Mouse (Mus musculus) skeletal muscle tissue, adult 2 months (tissue): ENCODE results near the gene Nfatc2.
A peak's percentile ranks its signal among the peaks of the same experiment; 100 is the strongest.

Experiments
- DNase-seq: peaks from one replicate; pipeline ENCODE4 v3.0.0-alpha.2; 2012; ENCODE audit warnings: low read depth, low spot score

The Nfatc2 gene

GRCm38 (mm10) chr2:168489953-168490352 is 111.5 kb downstream of the Nfatc2 start:
- no peak for DNase-seq

- DNase-seq = no peak
Measured at GRCm38 (mm10) chr2:168488158-168488925, 113.1 kb downstream of the Nfatc2 start.

GRCm38 (mm10) chr2:168481121-168481520 is 120.3 kb downstream of the Nfatc2 start:
- DNase-seq = no peak

- DNase-seq = peak; percentile 42
Measured at GRCm38 (mm10) chr2:168480692-168481091, 120.8 kb downstream of the Nfatc2 start.

- no peak for DNase-seq
Measured at GRCm38 (mm10) chr2:168479930-168480329, 121.5 kb downstream of the Nfatc2 start.

- no peak for DNase-seq
Measured at GRCm38 (mm10) chr2:168478431-168478830, 123.0 kb downstream of the Nfatc2 start.

- no peak for DNase-seq
Measured at GRCm38 (mm10) chr2:168473496-168473895, 128.0 kb downstream of the Nfatc2 start.

GRCm38 (mm10) chr2:168472899-168473298 is 128.6 kb downstream of the Nfatc2 start:
- DNase-seq = peak; percentile 51

GRCm38 (mm10) chr2:168469032-168469431 is 132.4 kb downstream of the Nfatc2 start:
- peak; percentile 77 for DNase-seq

- no peak for DNase-seq
Measured at GRCm38 (mm10) chr2:168467166-168467565, 134.3 kb downstream of the Nfatc2 start.

GRCm38 (mm10) chr2:168466066-168466465 is 135.4 kb downstream of the Nfatc2 start:
- peak; percentile 73 for DNase-seq

- no peak for DNase-seq
Measured at GRCm38 (mm10) chr2:168465646-168466045, 135.8 kb downstream of the Nfatc2 start.

- DNase-seq = no peak
Measured at GRCm38 (mm10) chr2:168461865-168462264, 139.6 kb downstream of the Nfatc2 start.

GRCm38 (mm10) chr2:168459627-168460026 is 141.8 kb downstream of the Nfatc2 start:
- DNase-seq = no peak

- DNase-seq = peak; percentile 57
Measured at GRCm38 (mm10) chr2:168458583-168458982, 142.9 kb downstream of the Nfatc2 start.

GRCm38 (mm10) chr2:168451714-168452708 is 149.4 kb downstream of the Nfatc2 start:
- peak; percentile 41 for DNase-seq

- DNase-seq = no peak
Measured at GRCm38 (mm10) chr2:168450977-168451376, 150.5 kb downstream of the Nfatc2 start.

- no peak for DNase-seq
Measured at GRCm38 (mm10) chr2:168448054-168448453, 153.4 kb downstream of the Nfatc2 start.

GRCm38 (mm10) chr2:168447601-168448000 is 153.9 kb downstream of the Nfatc2 start:
- no peak for DNase-seq

- DNase-seq = peak; percentile 44
Measured at GRCm38 (mm10) chr2:168445211-168445810, 156.1 kb downstream of the Nfatc2 start.

- DNase-seq = no peak
Measured at GRCm38 (mm10) chr2:168444126-168444525, 157.3 kb downstream of the Nfatc2 start.

- no peak for DNase-seq
Measured at GRCm38 (mm10) chr2:168441494-168441893, 160.0 kb downstream of the Nfatc2 start.
